Mouse (Mus musculus) cortical plate, adult 2 months (tissue): Measurements from ENCODE around the gene Nadk.

Source experiments
- CTCF ChIP-seq: fragments of 200-500 bp; IDR thresholded peaks from 2 replicates; pipeline ENCODE4 v1.5.1; 2011; ENCODE audit warnings: mild to moderate bottlenecking, control low read depth, low read length; ENCODE audit not compliant: insufficient read depth; ENCODE audit errors: extremely low read depth
- POLR2A ChIP-seq: fragments of 200-500 bp; IDR thresholded peaks from 2 replicates; pipeline ENCODE4 v1.6.1; 2011; ENCODE audit warnings: mild to moderate bottlenecking, low read length, control low read depth; ENCODE audit not compliant: insufficient read depth; ENCODE audit errors: extremely low read depth

- no peak for TF ChIP-seq CTCF
- TF ChIP-seq POLR2A: no peak
Measured at GRCm38 (mm10) chr4:155559454-155559853, 2.7 kb upstream of the Nadk start.
